Mouse (Mus musculus) CD4-positive, CD25-positive, alpha-beta regulatory T cell, adult 2 months (primary cell): Measurements from ENCODE around the gene Tsen34.

Experiments
- DNase-seq: peaks from one replicate; pipeline ENCODE4 v3.0.0-alpha.2; 2012; ENCODE audit warnings: low read depth, low spot score

Tsen34 gene

DNA sequence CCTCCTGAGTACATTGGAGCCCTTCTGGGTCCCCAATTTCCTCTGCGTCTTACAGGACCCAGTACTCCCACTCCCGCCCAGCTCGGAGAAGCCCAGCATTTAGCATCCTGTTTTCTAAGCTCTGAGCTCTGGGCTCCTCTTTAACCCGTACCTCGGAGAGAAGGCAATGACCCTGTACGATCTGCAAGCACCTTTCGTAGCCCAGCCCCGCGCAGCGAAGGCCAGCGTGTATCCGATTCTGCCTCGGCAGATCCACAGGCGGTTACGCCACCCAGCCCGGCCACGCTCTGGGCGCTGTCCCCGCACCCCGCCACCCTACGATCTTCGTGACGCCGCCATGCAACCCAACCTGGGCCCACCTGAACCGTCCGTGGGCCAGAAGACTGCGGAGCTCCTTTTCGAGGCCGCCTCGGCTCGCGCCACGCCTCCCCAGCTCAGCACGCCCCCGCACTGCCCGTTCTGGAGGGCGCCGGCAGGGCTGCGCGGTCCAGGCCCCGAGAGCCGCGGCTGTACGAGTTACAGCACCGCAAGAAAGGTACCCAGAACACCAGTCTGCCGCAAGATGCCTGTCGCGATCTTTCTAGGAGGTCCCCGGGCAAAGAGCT is at the start of gene Tsen34:
Gene Tsen34 (plus strand): TSS at position 482 of the 605 bp plus-strand sequence.
- no peak for DNase-seq

DNA sequence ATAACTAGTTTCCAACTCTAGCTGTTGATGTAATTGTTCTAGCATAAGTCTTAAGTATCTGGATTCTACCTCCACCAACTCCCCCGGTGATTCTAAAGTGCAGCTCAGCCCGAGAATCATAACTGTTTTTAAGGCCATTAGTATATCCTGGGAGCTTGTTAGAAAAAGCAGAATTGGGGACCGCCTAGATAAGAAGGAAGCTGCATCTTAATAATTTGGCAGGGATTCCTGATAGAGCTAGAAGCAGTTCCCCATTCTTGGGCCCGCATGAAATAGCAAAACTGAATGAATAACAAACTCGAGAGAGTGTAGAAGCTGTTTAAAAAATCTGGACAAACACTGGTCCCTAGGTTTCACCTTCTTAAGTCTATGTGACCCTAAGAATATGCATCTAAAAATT is 49.3 kb upstream of the Tsen34 start:
- no peak for DNase-seq

- DNase-seq, result peak; percentile 7
These were observed 48.8 kb upstream of the Tsen34 start for GRCm38 (mm10) chr7:3643843-3644242.

DNA sequence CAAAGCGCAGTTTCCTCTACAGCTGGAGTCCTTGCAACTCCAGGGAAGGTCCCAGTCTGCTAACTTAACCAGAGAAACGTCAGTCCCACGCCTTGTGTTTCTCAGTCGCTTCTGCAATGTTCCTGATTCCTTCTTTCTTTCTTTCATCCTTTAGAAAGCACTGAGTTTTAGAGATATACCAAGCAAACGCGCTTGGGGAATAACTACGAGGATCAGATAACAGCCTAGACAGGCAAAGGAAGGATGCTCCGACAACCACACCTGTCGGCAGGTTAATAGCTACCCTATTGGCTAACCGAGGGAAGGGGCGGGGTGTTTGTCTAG is 48.4 kb upstream of the Tsen34 start:
- DNase-seq, result no peak

DNA sequence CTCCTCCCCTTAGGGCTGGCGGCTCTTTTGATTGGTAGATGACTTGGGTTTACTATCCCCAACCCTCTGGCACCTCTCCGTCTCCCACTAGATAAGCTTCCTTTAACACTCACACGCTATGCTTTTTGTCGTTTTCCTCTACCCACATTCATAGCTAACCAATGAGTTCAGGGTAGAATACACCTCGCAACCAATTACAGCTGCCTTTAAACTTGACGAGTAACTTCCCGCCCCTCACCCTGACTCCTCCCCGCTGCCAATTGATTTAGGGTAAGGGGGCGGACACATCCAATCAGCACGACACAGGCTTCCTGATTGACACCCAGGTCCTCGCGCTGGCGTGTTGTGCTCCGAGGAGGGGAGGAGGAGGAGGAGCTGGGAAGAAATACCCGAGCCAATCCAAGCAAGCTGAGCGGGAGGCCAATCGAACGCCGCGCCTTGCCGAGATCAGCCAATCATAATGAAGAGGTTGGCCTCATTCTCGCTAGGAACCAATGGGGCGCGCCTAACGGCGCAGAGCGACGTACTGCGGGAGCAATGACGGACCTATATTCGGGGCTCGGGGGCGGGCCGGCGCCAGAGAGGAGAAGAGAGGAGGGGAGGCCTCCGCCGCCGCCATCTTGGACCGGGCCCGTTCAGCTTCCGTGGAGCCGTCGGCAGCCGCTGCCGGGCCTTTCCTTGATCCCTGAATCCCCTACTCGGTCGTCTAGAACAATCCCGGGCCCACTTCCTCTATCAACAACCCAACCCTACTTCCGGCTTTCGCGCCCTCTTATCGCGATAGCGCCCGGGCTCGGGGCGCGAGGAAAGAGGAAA is 47.8 kb upstream of the Tsen34 start, which contains the start of gene Cnot3:
Gene Cnot3 (plus strand): TSS at position 597 of the 816 bp plus-strand sequence.
- DNase-seq, result peak; percentile 99

DNA sequence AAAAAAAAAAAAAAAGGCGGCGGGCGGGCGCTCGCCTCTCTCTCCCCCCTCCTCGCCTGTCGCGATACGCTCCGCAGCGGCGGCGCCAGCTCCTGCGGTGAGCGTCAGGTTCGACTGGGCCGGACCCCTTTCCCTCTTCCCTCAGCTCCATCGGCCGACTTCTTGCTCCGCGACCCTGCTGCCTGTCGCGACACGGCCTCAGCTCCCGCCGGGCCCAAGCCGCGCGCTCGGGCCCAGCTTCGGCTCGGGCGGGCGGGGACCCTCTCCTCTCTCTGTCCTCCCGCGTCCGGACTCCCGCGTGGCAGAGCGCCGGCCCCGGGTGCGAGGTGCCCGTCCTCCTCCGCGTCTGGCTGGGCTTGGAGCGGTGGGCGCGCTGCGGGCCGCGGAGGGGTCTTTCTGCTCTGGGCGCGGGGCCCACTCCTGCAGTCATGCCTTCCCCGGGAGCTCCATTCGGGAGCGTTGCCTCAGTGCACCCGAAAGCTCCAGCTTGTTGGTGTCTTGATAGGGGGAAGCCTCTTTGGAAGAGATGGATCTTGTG is 47.1 kb upstream of the Tsen34 start:
- DNase-seq, result no peak

GRCm38 (mm10) chr7:3646188-3646587 is 46.5 kb upstream of the Tsen34 start:
- DNase-seq, result peak; percentile 26

DNA sequence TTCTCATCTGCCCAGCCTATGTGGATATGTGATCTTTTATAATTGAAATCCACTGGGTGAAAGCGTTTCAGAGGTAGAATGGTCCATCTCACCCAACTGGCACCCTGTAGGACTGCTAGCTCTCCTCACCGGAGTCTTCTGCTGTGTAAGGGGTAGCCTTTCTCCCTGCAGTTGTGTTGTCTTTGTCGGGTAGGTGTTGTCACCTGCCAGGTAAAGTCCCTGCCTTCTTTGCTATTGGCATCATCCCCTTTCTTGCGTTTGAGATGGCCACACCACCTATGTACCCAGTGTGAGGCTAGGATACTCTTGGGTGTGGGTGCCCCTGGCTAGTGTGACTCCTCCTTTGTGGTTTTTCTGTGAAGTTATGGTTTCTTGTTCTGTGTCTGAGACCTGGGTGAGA is 46.0 kb upstream of the Tsen34 start:
- peak; percentile 8 for DNase-seq

GRCm38 (mm10) chr7:3656966-3657365 is 35.7 kb upstream of the Tsen34 start:
- DNase-seq, result no peak

DNA sequence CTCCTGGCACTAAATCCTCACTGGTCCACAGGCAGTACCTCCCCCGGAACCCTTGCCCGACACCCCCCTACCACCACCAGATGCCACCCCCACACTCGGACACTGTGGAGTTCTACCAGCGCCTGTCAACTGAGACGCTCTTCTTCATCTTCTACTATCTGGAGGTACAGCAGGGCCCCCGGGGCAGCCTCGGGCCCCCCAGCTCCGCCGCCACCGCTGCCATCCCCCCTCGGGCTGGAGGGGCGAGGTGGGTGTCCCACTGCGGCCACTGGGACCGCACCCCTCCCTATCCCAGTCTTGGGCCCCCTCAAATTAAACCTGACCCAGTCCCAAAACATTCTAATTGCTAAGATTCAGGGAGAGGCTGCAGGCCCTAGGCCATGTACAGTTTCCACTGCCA is 34.1 kb upstream of the Tsen34 start:
- no peak for DNase-seq

DNA sequence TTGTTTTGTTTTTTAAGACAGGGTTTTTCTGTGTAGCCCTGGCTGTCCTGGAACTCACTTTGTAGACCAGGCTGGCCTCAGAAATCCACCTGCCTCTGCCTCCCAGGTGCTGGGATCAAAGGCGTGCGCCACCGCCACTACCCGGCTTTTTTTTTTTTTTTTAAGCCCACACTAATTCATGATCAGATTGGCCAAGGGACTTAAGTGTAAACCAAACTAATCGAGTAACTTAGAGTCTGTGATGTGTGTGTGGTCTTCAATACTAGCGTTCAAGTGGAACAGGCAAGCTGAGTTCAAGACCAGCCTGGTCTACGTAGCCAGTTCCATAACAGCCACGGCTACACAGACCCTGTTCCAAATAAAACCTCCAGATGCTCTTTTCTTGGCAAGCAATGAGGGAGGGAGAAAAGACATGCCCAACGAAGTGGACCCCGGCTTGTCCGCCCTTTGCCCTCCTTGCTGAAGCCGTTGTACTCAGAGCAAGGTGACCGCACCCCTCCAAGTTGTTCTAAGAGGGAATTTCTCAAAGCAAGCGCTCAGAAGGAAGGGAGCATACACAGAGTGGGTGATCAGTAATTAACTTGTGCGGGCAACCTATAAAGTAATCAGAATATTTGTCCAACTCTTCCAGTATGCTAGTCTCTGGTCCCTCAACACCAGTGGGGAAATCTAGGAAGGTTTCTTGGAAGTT is 28.0 kb upstream of the Tsen34 start:
- no peak for DNase-seq

- DNase-seq, result peak; percentile 96
These were observed 27.2 kb upstream of the Tsen34 start, which contains the start of gene Leng1 for GRCm38 (mm10) chr7:3665215-3666114. Leng1 (minus strand) TSS chr7:3665840.

DNA sequence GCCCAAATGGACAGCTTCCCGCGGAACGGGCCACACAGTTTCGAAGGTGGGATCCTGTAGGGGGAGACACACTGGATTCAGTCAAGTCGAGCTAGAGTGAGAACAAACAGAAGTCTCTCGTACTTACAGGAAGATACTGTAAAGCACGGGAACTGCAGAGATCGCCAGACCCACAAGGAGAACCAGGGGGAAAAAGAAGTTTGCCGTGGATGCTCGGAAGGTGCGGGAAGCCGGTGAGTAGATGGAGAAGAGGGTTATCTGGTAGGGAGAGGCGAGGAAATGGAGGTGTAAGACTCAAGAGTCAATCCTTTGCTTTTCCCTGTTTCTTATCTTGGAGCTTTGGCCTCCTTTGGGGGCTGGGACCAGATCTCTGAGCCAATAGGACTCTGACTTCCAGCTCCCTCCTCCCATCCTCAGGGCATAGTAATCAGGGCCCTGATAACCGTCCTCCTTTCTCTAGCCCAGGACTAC is 25.7 kb upstream of the Tsen34 start:
- no peak for DNase-seq

GRCm38 (mm10) chr7:3674507-3675227 is 18.0 kb upstream of the Tsen34 start:
- peak; percentile 90 for DNase-seq

DNA sequence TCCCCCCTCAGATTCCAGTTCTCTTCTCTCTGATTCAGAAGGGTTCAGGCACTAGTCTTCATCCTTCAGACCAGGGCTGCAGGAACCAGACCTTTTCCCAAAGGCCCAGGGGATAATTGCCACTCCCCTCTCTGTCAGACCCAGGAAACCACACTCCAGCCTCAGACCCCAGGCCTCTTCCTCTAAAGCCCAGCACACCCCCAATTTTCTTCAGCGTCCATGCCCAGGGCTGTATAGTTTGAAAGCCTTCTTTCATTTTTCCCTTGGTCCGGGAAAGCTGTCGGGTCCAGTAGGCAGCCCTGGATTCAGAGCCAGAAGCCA is 17.5 kb upstream of the Tsen34 start:
- DNase-seq, result no peak

- no peak for DNase-seq
These were observed 16.3 kb upstream of the Tsen34 start for GRCm38 (mm10) chr7:3676371-3676770.

DNA sequence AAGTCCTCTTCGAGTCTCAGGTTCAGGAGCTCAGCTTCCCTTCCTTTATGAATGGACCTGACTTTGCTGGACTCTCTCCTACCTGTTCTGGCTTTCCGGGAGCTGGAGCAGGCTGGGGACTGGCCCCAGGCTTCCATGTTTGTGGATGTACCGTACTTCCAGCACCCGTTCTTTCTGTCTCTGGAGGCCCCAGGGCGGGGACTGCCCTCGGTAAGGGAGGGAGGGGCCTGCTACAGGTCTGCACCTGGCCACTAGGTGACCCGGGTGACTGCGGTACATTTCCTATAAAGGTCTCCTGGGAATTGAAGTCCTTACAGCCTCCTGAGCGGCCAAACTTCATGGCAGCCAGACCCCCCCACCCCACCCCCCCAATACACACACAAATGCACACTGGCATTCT is 15.3 kb upstream of the Tsen34 start, which contains the start of gene Tmc4:
Gene Tmc4 (minus strand): TSS at position 212 of the 400 bp plus-strand sequence.
- DNase-seq, result no peak

GRCm38 (mm10) chr7:3683908-3684550 is 8.6 kb upstream of the Tsen34 start:
- no peak for DNase-seq

DNA sequence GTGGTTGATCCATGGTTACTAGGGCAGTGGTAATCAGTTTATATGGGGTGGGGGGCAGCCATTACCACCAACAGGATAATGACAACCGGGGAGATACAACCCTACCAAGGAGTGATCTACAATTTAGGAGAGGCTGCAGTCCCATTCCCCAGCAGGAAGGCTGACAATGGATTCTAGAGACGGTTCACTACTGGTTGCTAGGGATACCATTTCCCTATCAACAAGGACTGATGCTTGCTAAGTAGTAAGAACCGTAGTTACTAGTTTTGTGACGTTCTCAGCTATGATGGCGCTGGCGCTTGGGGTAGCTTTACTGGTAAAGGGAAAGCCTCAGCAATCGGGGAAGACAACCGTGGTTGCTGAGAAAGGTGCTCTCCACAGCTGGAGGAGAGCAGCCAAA is 8.0 kb upstream of the Tsen34 start:
- no peak for DNase-seq
